Mouse (Mus musculus) gastrocnemius, postnatal 36 days (tissue): ENCODE data around the gene Parp3. TPM values are rescaled to one million over a fixed set of nuclear protein-coding genes. Genes with fewer than 3 reads are reported as not detected.

Experiments
- DNase-seq, 2 experiments: peaks; one replicate each; pipeline ENCODE4 v3.0.0; 2022
- intact Hi-C: fragments of 180-260 bp; cut with DNase I; formaldehyde crosslinking; loops from one replicate; pipeline ENCODE4 v1.15.1; 2025
- total RNA-seq, 2 experiments: library from RNA; stranded (reverse); gene quantifications; 2 replicates each; pipeline ENCODE4 v1.2.3; 2021

The Parp3 gene
- total RNA-seq, 2 experiments from 2014 or later: 62.1 to 78.7 TPM

- intact Hi-C loops: no loop called here
These were observed 31.9 kb downstream of the Parp3 start for GRCm38 (mm10) chr9:106444836-106445235.

DNA sequence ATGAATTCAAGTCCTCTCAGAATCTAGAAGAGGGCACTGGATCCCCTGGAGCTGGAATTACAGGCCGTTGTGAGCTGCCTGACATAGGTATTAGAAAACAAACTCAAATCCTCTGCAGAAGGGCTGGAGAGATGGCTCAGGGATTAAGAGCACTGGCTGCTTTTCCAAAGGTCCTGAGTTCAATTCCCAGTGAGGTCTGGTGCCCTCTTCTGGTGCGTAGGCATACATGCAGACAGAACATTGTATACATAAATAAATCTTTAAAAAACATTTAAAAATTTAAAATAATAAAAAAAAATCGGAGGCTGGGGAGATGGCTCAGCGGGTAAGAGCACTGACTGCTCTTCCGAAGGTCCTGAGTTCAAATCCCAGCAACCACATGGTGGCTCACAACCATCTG, 34.1 kb downstream of the Parp3 start:
- intact Hi-C loops: no loop called here
- no peak for DNase-seq

More at GRCm38 (mm10) chr9:106444836-106445235, 31.9 kb downstream of the Parp3 start:
- DNase-seq: no peak

- intact Hi-C loops: loop anchor here (10.0 kb wide), 1 partner anchor 262 kb away; the partner anchor contains the start of gene Wdr82
- DNase-seq: no peak
These were observed 40.2 kb downstream of the Parp3 start for GRCm38 (mm10) chr9:106436566-106436965.

DNA sequence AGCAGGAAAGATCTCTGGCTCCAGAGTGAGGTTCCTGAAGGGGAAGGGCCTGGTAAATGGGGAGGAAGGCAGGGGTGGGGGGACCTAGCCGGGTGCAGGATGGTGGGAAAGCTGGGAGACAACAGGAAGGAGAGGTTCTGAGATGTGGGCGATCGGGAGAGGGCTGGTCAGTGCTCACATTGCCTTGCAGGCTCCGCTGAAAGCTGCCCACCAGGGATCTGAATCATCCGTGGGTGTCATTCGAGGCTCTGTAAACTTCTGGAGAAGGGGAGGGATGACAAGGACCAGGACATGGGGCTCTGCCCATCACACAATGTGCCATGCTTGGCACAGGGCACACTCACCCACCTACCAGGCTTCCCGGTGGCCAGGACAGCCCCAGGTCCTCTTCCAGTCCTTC, 43.4 kb downstream of the Parp3 start:
- intact Hi-C loops: loop anchor here (10.0 kb wide), 1 partner anchor 259 kb away; the partner anchor contains the start of gene Wdr82
- no peak for DNase-seq

GRCm38 (mm10) chr9:106430015-106430264, 46.8 kb downstream of the Parp3 start:
- DNase-seq: no peak
- intact Hi-C loops: loop anchor here (10.0 kb wide), 1 partner anchor 255 kb away; the partner anchor contains the start of gene Wdr82

GRCm38 (mm10) chr9:106429221-106430014, 47.3 kb downstream of the Parp3 start, which contains the start of gene Rpl29:
TSS of gene Rpl29 (plus strand) at chr9:106429454.
- intact Hi-C loops: loop anchor here (10.0 kb wide), 2 partner anchors 215 to 255 kb away; partner anchors contain the start of gene Wdr82
- peak; percentile 90 to 96 for DNase-seq

DNA sequence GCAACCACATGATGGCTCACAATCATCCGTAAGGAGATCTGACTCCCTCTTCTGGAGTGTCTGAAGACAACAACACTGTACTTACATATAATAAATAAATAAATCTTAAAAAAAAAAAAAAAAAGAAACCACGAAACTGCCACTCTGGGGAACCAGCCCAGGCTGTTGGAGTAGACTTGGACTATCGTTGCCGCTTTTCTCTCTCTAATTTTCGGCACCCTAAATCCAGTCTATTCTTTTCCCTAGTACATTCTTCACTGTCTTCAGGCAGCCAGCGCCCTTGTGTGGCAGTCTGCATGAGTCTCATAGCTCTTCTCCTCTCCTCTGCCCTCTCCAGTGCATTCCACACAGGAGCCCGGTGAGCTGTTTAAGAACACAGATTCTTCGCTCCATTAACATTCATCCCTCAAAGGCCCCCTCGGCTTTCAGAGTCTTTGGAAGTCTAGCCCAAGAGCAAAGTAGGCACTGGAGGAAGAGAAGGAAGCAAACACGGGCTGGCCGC, 48.0 kb downstream of the Parp3 start:
- no peak for DNase-seq
- intact Hi-C loops: loop anchor here (10.0 kb wide), 1 partner anchor 214 kb away; no protein-coding TSS in a partner anchor

DNA sequence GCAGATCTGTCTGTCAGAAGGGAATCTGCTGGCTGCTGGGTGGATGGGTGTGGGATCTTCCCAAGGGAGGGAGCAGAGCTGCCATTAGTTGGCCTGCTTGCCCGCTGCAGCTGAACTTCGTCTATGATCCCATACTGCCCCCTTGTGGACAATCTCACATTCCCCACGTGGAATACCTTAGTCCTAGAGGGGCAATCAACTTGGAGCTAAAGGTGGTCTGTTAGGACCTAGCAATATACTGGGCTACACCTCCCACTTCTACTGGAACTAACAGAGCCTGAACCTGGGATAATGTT, 54.9 kb downstream of the Parp3 start:
- intact Hi-C loops: loop anchor here (1.0 to 10.0 kb wide), 4 partner anchors 73 to 207 kb away; no protein-coding TSS in a partner anchor
- peak; percentile 67 to 78 for DNase-seq

- DNase-seq: no peak
- intact Hi-C loops: loop anchor here (1.0 to 10.0 kb wide), 4 partner anchors 72 to 206 kb away; no protein-coding TSS in a partner anchor
These were observed 55.5 kb downstream of the Parp3 start for GRCm38 (mm10) chr9:106421033-106421864.

DNA sequence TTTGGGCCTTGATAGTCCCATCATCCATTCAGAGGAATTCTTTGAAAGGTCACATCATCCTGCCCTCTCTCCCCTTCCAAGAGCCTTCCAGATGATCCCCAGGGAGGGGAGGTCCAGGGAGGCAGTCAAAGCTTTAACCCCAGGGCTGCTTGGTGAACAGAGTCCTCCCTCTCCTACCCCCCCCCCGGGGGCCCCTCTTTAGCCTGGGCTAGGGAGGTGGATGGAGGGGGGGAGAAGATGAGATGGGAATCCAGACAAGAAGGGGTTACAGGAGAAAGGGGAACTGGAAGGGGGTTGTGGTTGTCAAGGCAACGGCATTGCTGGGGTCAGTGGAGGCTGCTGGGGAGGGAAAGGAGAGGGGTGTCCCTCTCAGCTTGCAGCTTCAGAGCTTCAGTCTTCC, 56.1 kb downstream of the Parp3 start:
- intact Hi-C loops: loop anchor here (1.0 to 10.0 kb wide), 4 partner anchors 71 to 206 kb away; no protein-coding TSS in a partner anchor

More for the DNA sequence above, 56.1 kb downstream of the Parp3 start:
- DNase-seq: no peak

Other genes starting within 250 kb of the Parp3 start
- gene Alas1, start 228.3 kb downstream of the Parp3 start, total RNA-seq: 100 to 1,000 TPM; 235 to 282 TPM
- gene Poc1a, start 195.9 kb downstream of the Parp3 start, total RNA-seq: 1 to 10 TPM; 1.5 to 1.7 TPM
- gene Dusp7, start 108.3 kb downstream of the Parp3 start, total RNA-seq: 10 to 100 TPM; 24.9 to 28.3 TPM
- gene Rpl29, start 47.5 kb downstream of the Parp3 start, total RNA-seq: 100 to 1,000 TPM; 218 to 266 TPM
- 10 to 100 TPM in 1 of 2 experiments, 1 to 10 TPM in 1; 9.0 to 12.3 TPM for gene Acy1, start 38.6 kb downstream of the Parp3 start, total RNA-seq
- gene Abhd14b, start 29.5 kb downstream of the Parp3 start, total RNA-seq: 1 to 10 TPM; 3.5 to 4.5 TPM
- 10 to 100 TPM; 14.6 to 15.7 TPM for gene Abhd14a, start 29.3 kb downstream of the Parp3 start, total RNA-seq
- gene Pcbp4, start 23.7 kb downstream of the Parp3 start, total RNA-seq: 10 to 100 TPM; 58.0 to 58.3 TPM
- gene Gpr62, start 11.0 kb downstream of the Parp3 start, total RNA-seq: under 1 TPM in 1 of 2 experiments, not detected in 1; 0.30 TPM
- gene Rrp9, start 986 bp downstream of the Parp3 start, total RNA-seq: 10 to 100 TPM; 16.7 to 22.2 TPM
- not detected for gene Iqcf1, start 23.0 kb upstream of the Parp3 start, total RNA-seq
- not detected for gene Iqcf5, start 37.6 kb upstream of the Parp3 start, total RNA-seq
- not detected for gene Iqcf3, start 84.7 kb upstream of the Parp3 start, total RNA-seq
- not detected for gene Iqcf4, start 94.0 kb upstream of the Parp3 start, total RNA-seq
- gene Iqcf6, start 149.6 kb upstream of the Parp3 start, total RNA-seq: not detected
- not detected for gene Grm2, start 179.1 kb upstream of the Parp3 start, total RNA-seq
- 10 to 100 TPM; 26.0 to 27.3 TPM for gene Tex264, start 209.0 kb upstream of the Parp3 start, total RNA-seq